Mouse (Mus musculus) erythroid progenitor cell, adult 5-6 weeks (primary cell): ENCODE data around the gene Nrros. TPM values are rescaled to one million over a fixed set of nuclear protein-coding genes. Genes with fewer than 3 reads are reported as not detected.
A peak's percentile ranks its signal among the peaks of the same experiment; 100 is the strongest.
"Not testable (repeated sequence)": the region's sequence is repeated elsewhere in the genome, so short reads cannot be mapped to it uniquely, and the experiment has no call there.

ENCODE experiments used
- ATAC-seq: replicated peaks from 2 replicates; pipeline ENCODE4 v1.8.0; 2016; ENCODE audit warnings: moderate number of reproducible peaks, mild to moderate bottlenecking, moderate TSS enrichment, inconsistent platforms; ENCODE audit not compliant: poor library complexity, low FRiP score, severe bottlenecking
- total RNA-seq, 2 experiments: library from RNA; stranded (forward) in 1 of 2; stranded (reverse) in 1 of 2; fragments of 150-400 nt in 1 of 2; fragments of 186-747, 209-891 nt in 1 of 2; gene quantifications; 2 replicates each; pipeline versions ENCODE4 v1.2.3 to v1.2.4; 2015 to 2017; ENCODE audit warnings: low replicate concordance in 2 of 2

Gene Nrros
- total RNA-seq, 2 experiments from 2014 or later: 8.7 to 40.7 TPM

- ATAC-seq: no peak
These were observed 40.7 kb downstream of the Nrros start for GRCm38 (mm10) chr16:32124444-32125335.

- ATAC-seq: no peak
These were observed 41.4 kb downstream of the Nrros start for GRCm38 (mm10) chr16:32124020-32124419.

- no peak for ATAC-seq
These were observed 44.9 kb downstream of the Nrros start for GRCm38 (mm10) chr16:32120454-32120853.

GRCm38 (mm10) chr16:32116186-32116585 is 49.2 kb downstream of the Nrros start:
- no peak for ATAC-seq

GRCm38 (mm10) chr16:32115781-32116180 is 49.6 kb downstream of the Nrros start:
- no peak for ATAC-seq

GRCm38 (mm10) chr16:32114968-32115695 is 50.3 kb downstream of the Nrros start:
- ATAC-seq: peak; percentile 62

- ATAC-seq: no peak
These were observed 51.0 kb downstream of the Nrros start for GRCm38 (mm10) chr16:32114406-32114805.

- ATAC-seq: peak; percentile 43; the same call in 1 of the 2 replicates
These were observed 51.7 kb downstream of the Nrros start for GRCm38 (mm10) chr16:32113541-32114218.

GRCm38 (mm10) chr16:32110951-32111699 is 54.3 kb downstream of the Nrros start:
- no peak for ATAC-seq

GRCm38 (mm10) chr16:32108578-32108977 is 56.8 kb downstream of the Nrros start:
- ATAC-seq: no peak

GRCm38 (mm10) chr16:32108170-32108569 is 57.2 kb downstream of the Nrros start:
- ATAC-seq: no peak

GRCm38 (mm10) chr16:32107342-32108045 is 57.9 kb downstream of the Nrros start:
- no peak for ATAC-seq

GRCm38 (mm10) chr16:32105698-32106097 is 59.7 kb downstream of the Nrros start:
- no peak for ATAC-seq

- ATAC-seq: no peak
These were observed 63.1 kb downstream of the Nrros start for GRCm38 (mm10) chr16:32102295-32102694.

GRCm38 (mm10) chr16:32099638-32100150 is 65.7 kb downstream of the Nrros start, which contains the start of the genes Pigx and Cep19:
TSS of gene Pigx (minus strand) at chr16:32099740.
TSS of gene Cep19 (plus strand) at chr16:32099800.
- ATAC-seq: peak; percentile 99

GRCm38 (mm10) chr16:32098897-32099637 is 66.3 kb downstream of the Nrros start:
- ATAC-seq: peak; percentile 55

GRCm38 (mm10) chr16:32097757-32098156 is 67.6 kb downstream of the Nrros start:
- not testable (repeated sequence) for ATAC-seq
